Mouse (Mus musculus) bone marrow, adult 2 months (tissue): ENCODE results near the gene Speer2.

Source experiments
- CTCF ChIP-seq: fragments of 200-500 bp; IDR thresholded peaks from 2 replicates; pipeline ENCODE4 v1.5.1; 2011; ENCODE audit warnings: low read length, control low read depth; ENCODE audit not compliant: control insufficient read depth, insufficient read depth
- POLR2A ChIP-seq: fragments of 200-500 bp; IDR thresholded peaks from 2 replicates; pipeline ENCODE4 v1.6.1; 2011; ENCODE audit warnings: low read depth, mild to moderate bottlenecking, control low read depth, low read length, borderline replicate concordance; ENCODE audit not compliant: control insufficient read depth

GRCm38 (mm10) chr16:69813652-69814051 lies 49.9 kb downstream of the Speer2 start:
- TF ChIP-seq CTCF (no peak), POLR2A (no peak)
